ENCODE assay signal across 34 mouse cellular contexts in the genomic region with DNA sequence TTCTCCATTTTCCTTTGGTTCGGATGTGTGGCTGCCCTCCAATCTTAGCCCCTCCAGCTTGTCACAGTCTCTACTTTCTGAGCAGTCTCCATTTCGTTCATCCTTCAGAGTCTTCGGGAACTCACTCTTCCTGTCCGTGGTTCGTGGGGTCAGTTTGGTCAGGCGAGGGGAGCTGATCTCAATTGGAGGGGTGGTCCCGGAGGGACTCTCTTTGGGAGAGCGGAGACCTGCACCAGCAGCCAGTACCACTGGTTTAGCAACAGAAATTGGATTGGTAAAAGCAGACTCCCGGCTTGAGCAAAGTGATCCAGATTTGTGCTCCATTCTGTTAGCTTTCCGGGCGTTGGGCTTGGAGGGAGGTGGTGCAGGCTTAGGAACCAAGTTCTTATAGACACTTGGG.
"Had no signal": no experiment of that assay in that cellular context is flagged by ENCODE, and none has a peak within 500 bp of the region (broad histone marks: within the 10 kb centered on the region; RNA-seq: fewer than 3 reads in every experiment).

No protein-coding gene starts in this region.

- H3K36me3 ChIP-seq: heart, embryonic 10.5 days; heart, embryonic 12.5 days; heart, embryonic 13.5 days; heart, embryonic 15.5 days; hindbrain, embryonic 10.5 days; hindbrain, embryonic 12.5 days; hindbrain, embryonic 13.5 days; hindbrain, embryonic 15.5 days; intestine, embryonic 15.5 days; kidney, embryonic 15.5 days had no signal

- H3K4me3 ChIP-seq: heart, embryonic 10.5 days; heart, embryonic 12.5 days; heart, embryonic 13.5 days; heart, embryonic 15.5 days; hindbrain, embryonic 10.5 days; hindbrain, embryonic 12.5 days; hindbrain, embryonic 13.5 days; hindbrain, embryonic 15.5 days; intestine, embryonic 15.5 days; kidney, embryonic 15.5 days; layer of hippocampus, adult 2 months had no signal

- H3K4me1 ChIP-seq: heart, embryonic 10.5 days; heart, embryonic 12.5 days; heart, embryonic 13.5 days; heart, embryonic 15.5 days; hindbrain, embryonic 12.5 days; hindbrain, embryonic 13.5 days; hindbrain, embryonic 15.5 days; intestine, embryonic 15.5 days; kidney, embryonic 15.5 days had no signal

- H3K9ac ChIP-seq: heart, embryonic 12.5 days; heart, embryonic 13.5 days; heart, embryonic 15.5 days; hindbrain, embryonic 12.5 days; hindbrain, embryonic 13.5 days; hindbrain, embryonic 14.5 days; hindbrain, embryonic 15.5 days; intestine, embryonic 15.5 days; kidney, embryonic 15.5 days had no signal

- H3K4me2 ChIP-seq: heart, embryonic 12.5 days; heart, embryonic 13.5 days; heart, embryonic 15.5 days; hindbrain, embryonic 12.5 days; hindbrain, embryonic 13.5 days; hindbrain, embryonic 14.5 days; hindbrain, embryonic 15.5 days; intestine, embryonic 15.5 days; kidney, embryonic 15.5 days had no signal

- H3K9me3 ChIP-seq: heart, embryonic 10.5 days; heart, embryonic 12.5 days; heart, embryonic 13.5 days; heart, embryonic 15.5 days; hindbrain, embryonic 10.5 days; hindbrain, embryonic 12.5 days; hindbrain, embryonic 13.5 days; hindbrain, embryonic 15.5 days; intestine, embryonic 15.5 days; kidney, embryonic 15.5 days had no signal

- ATAC-seq: hindbrain, embryonic 16.5 days; hindbrain, postnatal 0 days; inflammation-experienced regulatory T-cells, adult 6 months; intestine, embryonic 15.5 days; intestine, embryonic 16.5 days; intestine, postnatal 0 days had no signal

- H3K27ac ChIP-seq: heart, embryonic 10.5 days; heart, embryonic 13.5 days; heart, embryonic 15.5 days; hindbrain, embryonic 10.5 days; hindbrain, embryonic 12.5 days; hindbrain, embryonic 13.5 days; hindbrain, embryonic 14.5 days; hindbrain, embryonic 15.5 days; hindbrain, postnatal 0 days; intestine, embryonic 15.5 days; kidney, embryonic 15.5 days; kidney, postnatal 0 days; layer of hippocampus, adult 2 months had no signal

- DNase-seq: heart, postnatal 10 days; heart, postnatal 14 days; heart, postnatal 36 days; heart, postnatal 4 days; kidney, adult 11 months; kidney, adult 18-20 months; kidney, adult 2 months; kidney, adult 8-10 months; kidney, adult 9 months; kidney, postnatal 10 days; kidney, postnatal 14 days; kidney, postnatal 25 days; kidney, postnatal 36 days; kidney, postnatal 4 days; layer of hippocampus, adult 9-11 months; layer of hippocampus, postnatal 36 days had no signal

- H3K27me3 ChIP-seq: heart, embryonic 12.5 days; heart, embryonic 13.5 days; heart, embryonic 15.5 days; hindbrain, embryonic 12.5 days; hindbrain, embryonic 13.5 days; hindbrain, embryonic 15.5 days; intestine, embryonic 15.5 days; kidney, embryonic 15.5 days had no signal
